Mouse (Mus musculus) CH12.LX (cell line): ENCODE results near the gene Ccdc185. TPM values are rescaled to one million over a fixed set of nuclear protein-coding genes. Genes with fewer than 3 reads are reported as not detected.

ENCODE experiments used
- DNase-seq: peaks from one replicate; pipeline ENCODE4 v3.0.0-alpha.2; 2013; ENCODE audit errors: extremely low read depth
- H3K27ac ChIP-seq: 2 replicates; pipeline ENCODE4 v1.5.1; 2012; ENCODE audit warnings: low read depth, mild to moderate bottlenecking, control low read depth, moderate library complexity; ENCODE audit not compliant: insufficient read depth
- H3K27me3 ChIP-seq: replicated peaks from 2 replicates; pipeline ENCODE3; 2012; ENCODE audit warnings: inconsistent platforms
- H3K36me3 ChIP-seq, 2 experiments: replicated peaks in 1 of 2; 2 replicates each; pipeline versions ENCODE3 to v1.6.1; 2012; ENCODE audit warnings: inconsistent platforms in 1 of 2, low read length in 1 of 2, mild to moderate bottlenecking in 1 of 2, mixed read lengths in 1 of 2, moderate library complexity in 1 of 2; ENCODE audit not compliant: control insufficient read depth in 1 of 2, insufficient read depth in 1 of 2
- H3K4me1 ChIP-seq, 2 experiments: 2 replicates each; pipeline ENCODE4 v1.6.1; 2012; ENCODE audit warnings: inconsistent platforms in 1 of 2, moderate library complexity in 1 of 2; ENCODE audit not compliant: insufficient read depth in 2 of 2, control insufficient read depth in 1 of 2
- H3K4me2 ChIP-seq: 2 replicates; pipeline ENCODE4 v1.6.1; 2012; ENCODE audit warnings: low read depth, mild to moderate bottlenecking, control low read depth; ENCODE audit not compliant: poor library complexity, insufficient read depth, severe bottlenecking
- H3K4me3 ChIP-seq, 3 experiments: fragments of 150-350 bp in 1 of 3; sonication (generic) in 1 of 3; replicated peaks in 1 of 3; 2 replicates each; pipeline versions ENCODE3 to v1.5.1; 2011 to 2012; ENCODE audit warnings: low read depth in 2 of 3, low read length in 2 of 3, mild to moderate bottlenecking in 2 of 3, moderate library complexity in 2 of 3, control low read depth in 1 of 3, improper control_type of control experiment in 1 of 3, inconsistent platforms in 1 of 3, mixed read lengths in 1 of 3; ENCODE audit not compliant: poor library complexity in 1 of 3
- H3K79me2 ChIP-seq: replicated peaks from 2 replicates; pipeline ENCODE4 v1.6.1; 2012; ENCODE audit warnings: mild to moderate bottlenecking, moderate library complexity; ENCODE audit not compliant: control insufficient read depth, poor library complexity, insufficient read depth, severe bottlenecking; ENCODE audit errors: extremely low read depth
- H3K9ac ChIP-seq: 2 replicates; pipeline ENCODE4 v1.6.1; 2012; ENCODE audit warnings: low read depth, mild to moderate bottlenecking, control low read depth, moderate library complexity; ENCODE audit not compliant: insufficient read depth
- H3K9me3 ChIP-seq: replicated peaks from 2 replicates; pipeline ENCODE3; 2012; ENCODE audit warnings: low read length, inconsistent platforms, mixed read lengths
- CHD2 ChIP-seq: IDR thresholded peaks from 2 replicates; pipeline ENCODE4 v1.6.1; 2011; ENCODE audit warnings: low read length, improper control_type of control experiment
- CTCF ChIP-seq, 2 experiments: IDR thresholded peaks in 1 of 2; conservative IDR thresholded peaks in 1 of 2; 2 replicates each; pipeline ENCODE4 v1.5.1; 2011 to 2012; ENCODE audit warnings: low read depth in 2 of 2, low read length in 2 of 2, improper control_type of control experiment in 1 of 2, inconsistent platforms in 1 of 2, mild to moderate bottlenecking in 1 of 2, moderate library complexity in 1 of 2
- E2F4 ChIP-seq: IDR thresholded peaks from 2 replicates; pipeline ENCODE4 v1.6.1; 2011; ENCODE audit warnings: low read depth, low read length, improper control_type of control experiment; ENCODE audit not compliant: insufficient replicate concordance
- ELF1 ChIP-seq: IDR thresholded peaks from 2 replicates; pipeline ENCODE4 v1.6.1; 2014; ENCODE audit warnings: low read depth, mild to moderate bottlenecking, inconsistent platforms, low read length, improper control_type of control experiment
- ETS1 ChIP-seq: conservative IDR thresholded peaks from 2 replicates; pipeline ENCODE4 v1.6.1; 2012; ENCODE audit warnings: low read depth, mild to moderate bottlenecking, inconsistent platforms, low read length, improper control_type of control experiment, moderate library complexity
- GABPA ChIP-seq: IDR thresholded peaks from 2 replicates; pipeline ENCODE4 v1.6.1; 2012; ENCODE audit warnings: low read depth, low read length, improper control_type of control experiment, inconsistent platforms; ENCODE audit not compliant: insufficient replicate concordance
- IRF4 ChIP-seq: IDR thresholded peaks from 2 replicates; pipeline ENCODE4 v1.6.1; 2014; ENCODE audit warnings: low read depth, mild to moderate bottlenecking, inconsistent platforms, low read length, improper control_type of control experiment
- MAZ ChIP-seq: IDR thresholded peaks from 2 replicates; pipeline ENCODE4 v1.6.1; 2012; ENCODE audit warnings: low read depth, mild to moderate bottlenecking, inconsistent platforms, low read length, improper control_type of control experiment, moderate library complexity
- NELFE ChIP-seq: IDR thresholded peaks from 2 replicates; pipeline ENCODE4 v1.6.1; 2011; ENCODE audit warnings: low read depth, low read length, improper control_type of control experiment
- NRF1 ChIP-seq: IDR thresholded peaks from 2 replicates; pipeline ENCODE4 v1.6.1; 2014; ENCODE audit warnings: low read depth, mild to moderate bottlenecking, inconsistent platforms, low read length, improper control_type of control experiment, moderate library complexity
- POLR2A ChIP-seq: IDR thresholded peaks from 2 replicates; pipeline ENCODE4 v1.6.1; 2011; ENCODE audit warnings: low read depth, mild to moderate bottlenecking, improper control_type of control experiment, low read length
- RCOR1 ChIP-seq: conservative IDR thresholded peaks from 2 replicates; pipeline ENCODE4 v1.6.1; 2012; ENCODE audit warnings: low read depth, mild to moderate bottlenecking, inconsistent platforms, low read length, improper control_type of control experiment
- SIN3A ChIP-seq: IDR thresholded peaks from 2 replicates; pipeline ENCODE4 v1.6.1; 2012; ENCODE audit warnings: low read length, improper control_type of control experiment, inconsistent platforms
- TBP ChIP-seq: conservative IDR thresholded peaks from 2 replicates; pipeline ENCODE4 v1.6.1; 2011; ENCODE audit warnings: low read depth, low read length, improper control_type of control experiment
- TCF12 ChIP-seq: IDR thresholded peaks from 2 replicates; pipeline ENCODE4 v1.6.1; 2014; ENCODE audit warnings: low read depth, mild to moderate bottlenecking, inconsistent platforms, low read length, improper control_type of control experiment
- UBTF ChIP-seq: IDR thresholded peaks from 2 replicates; pipeline ENCODE4 v1.6.1; 2012; ENCODE audit warnings: low read depth, mild to moderate bottlenecking, inconsistent platforms, low read length, improper control_type of control experiment, moderate library complexity
- ZC3H11A ChIP-seq: IDR thresholded peaks from 2 replicates; pipeline ENCODE4 v1.6.1; 2012; ENCODE audit warnings: low read depth, mild to moderate bottlenecking, inconsistent platforms, low read length, improper control_type of control experiment
- ZKSCAN1 ChIP-seq: IDR thresholded peaks from 2 replicates; pipeline ENCODE4 v1.6.1; 2012; ENCODE audit warnings: low read depth, inconsistent platforms, low read length, improper control_type of control experiment, borderline replicate concordance
- ZMIZ1 ChIP-seq: IDR thresholded peaks from 2 replicates; pipeline ENCODE4 v1.6.1; 2012; ENCODE audit warnings: low read depth, mild to moderate bottlenecking, inconsistent platforms, low read length, improper control_type of control experiment
- dilution Hi-C: fragments of 300-500 bp; cut with MboI; formaldehyde crosslinking; loops from 2 replicates; pipeline ENCODE4 v1.14.3; 2020; ENCODE audit warnings: low sequenced_read_pairs; ENCODE audit not compliant: extremely low pct_unique_long_range_greater_than_20kb, extremely low pct_ligation_motif_present
- in situ Hi-C: fragments of 300-500 bp; cut with MboI; formaldehyde crosslinking; loops from 3 replicates; pipeline ENCODE4 v1.14.3; 2019; ENCODE audit warnings: low sequenced_read_pairs, low pct_ligation_motif_present, low pct_unique_long_range_greater_than_20kb, mixed read lengths
- polyA plus RNA-seq: library from polyadenylated mRNA; unstranded; fragments of >175 nt; gene quantifications from 2 replicates; pipeline ENCODE4 v1.2.1, GENCODE M21; 2012; ENCODE audit warnings: low read depth; ENCODE audit not compliant: insufficient read length
- total RNA-seq, 2 experiments: library from RNA; depleted of rRNA; stranded (reverse); fragments of 300-350 nt in 1 of 2; fragments of >200 nt in 1 of 2; gene quantifications; 2 replicates each; pipeline ENCODE4 v1.2.3; 2012 to 2014

The Ccdc185 gene
- total and polyA plus RNA-seq, 3 experiments = not detected

GRCm38 (mm10) chr1:182778225-182778624 is 29.2 kb upstream of the Ccdc185 start:
- Histone ChIP-seq H3K9me3 (no peaks in the 10 kb centered on the region), H3K27ac (no peak overlapping the region), H3K9ac (no peak overlapping the region), H3K4me3 (no peak overlapping the region), H3K36me3 (no peaks in the 10 kb centered on the region), H3K4me1 (peaks cover 0 to 6% of the 10 kb centered on the region in 2 experiments; a peak in 1 of 4 replicates), H3K79me2 (no peaks in the 10 kb centered on the region), H3K27me3 (no peaks in the 10 kb centered on the region), H3K4me2 (no peak overlapping the region)
- TF ChIP-seq NELFE (no peak), TBP (no peak), SIN3A (no peak), RCOR1 (no peak), E2F4 (no peak), UBTF (no peak), IRF4 (no peak)
- in situ Hi-C loops = loop anchor here (25.0 kb wide), 1 partner anchor 216 kb away; the partner anchor contains the start of gene Capn8
- dilution Hi-C loops = no loop called here
- DNase-seq = no peak

GRCm38 (mm10) chr1:182776749-182777410 is 27.9 kb upstream of the Ccdc185 start:
- H3K27ac ChIP-seq = no peak overlapping the region
- no peak overlapping the region for H3K4me2 ChIP-seq
- in situ Hi-C loops = loop anchor here (25.0 kb wide), 1 partner anchor 215 kb away; the partner anchor contains the start of gene Capn8
- H3K9ac ChIP-seq = no peak overlapping the region
- H3K27me3 ChIP-seq = no peaks in the 10 kb centered on the region
- dilution Hi-C loops = no loop called here
- DNase-seq = no peak
- H3K4me1 ChIP-seq = peaks cover 0 to 6% of the 10 kb centered on the region in 2 experiments; a peak in 1 of 4 replicates
- H3K9me3 ChIP-seq = no peaks in the 10 kb centered on the region
- H3K36me3 ChIP-seq = no peaks in the 10 kb centered on the region
- no peak overlapping the region for H3K4me3 ChIP-seq
- TF ChIP-seq GABPA = no peak
- TF ChIP-seq ZMIZ1 = no peak
- no peak for TF ChIP-seq ZC3H11A
- no peak for TF ChIP-seq CHD2
- no peak for TF ChIP-seq CTCF (conservative IDR thresholded peaks at IDR 0.05 in 1 of 2, IDR thresholded peaks at IDR 0.05 in 1 of 2; ENCODE audit: low read depth in 2 of 2, low read length in 2 of 2)
- TF ChIP-seq MAZ = no peak
- no peak for TF ChIP-seq RCOR1
- no peak for TF ChIP-seq ZKSCAN1
- no peak for TF ChIP-seq NRF1
- TF ChIP-seq ETS1 = no peak
- no peak for TF ChIP-seq IRF4
- TF ChIP-seq TCF12 = no peak
- no peak for TF ChIP-seq NELFE
- no peak for TF ChIP-seq POLR2A
- TF ChIP-seq E2F4 = no peak
- TF ChIP-seq ELF1 = no peak
- no peaks in the 10 kb centered on the region for H3K79me2 ChIP-seq
